Mouse (Mus musculus): ENCODE results near the gene Farsb.

Gene Farsb

DNA sequence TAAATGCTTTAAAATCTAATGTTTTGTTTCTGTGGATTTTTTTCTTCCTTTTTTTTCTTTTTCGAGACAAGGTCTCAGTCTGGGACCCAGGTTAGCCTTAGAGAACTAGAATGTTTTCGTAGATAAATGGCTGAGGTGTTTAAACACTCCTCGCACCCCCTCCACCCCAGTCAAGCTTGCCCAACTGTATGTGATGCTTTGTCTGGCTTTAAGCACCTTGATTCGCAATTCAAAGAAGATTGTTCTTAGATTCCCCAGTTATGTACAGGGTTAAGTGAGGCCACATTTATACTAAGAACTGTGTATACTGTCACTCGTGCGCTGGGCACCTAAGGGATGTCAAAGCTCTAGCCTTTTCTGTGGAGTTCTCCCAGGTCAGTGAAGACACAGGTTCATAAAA, 68.4 kb downstream of the Farsb start:
- no peak for DNase-seq (ENCODE audit: low read depth)

DNA sequence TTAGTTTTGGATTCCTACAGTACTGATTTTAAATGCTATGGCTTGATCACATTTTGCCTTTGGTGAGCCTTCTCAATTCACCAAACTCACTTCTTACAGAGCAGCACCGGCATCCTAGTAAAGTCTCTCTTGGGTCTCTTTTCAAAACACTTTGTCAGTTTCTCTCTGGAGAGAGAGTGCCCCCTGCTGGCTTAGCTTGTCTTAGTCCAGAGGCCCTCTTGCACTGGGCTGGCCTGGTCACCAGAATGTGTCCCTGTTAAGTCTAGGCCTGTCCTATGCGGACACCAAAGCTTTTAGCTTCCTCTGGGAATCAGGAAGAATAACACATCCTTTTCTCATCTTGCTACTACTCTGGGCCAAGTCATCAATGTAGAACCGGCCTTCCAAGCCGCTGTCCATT, 69.1 kb downstream of the Farsb start:
- peak; percentile 37 for DNase-seq (ENCODE audit: low read depth)

DNA sequence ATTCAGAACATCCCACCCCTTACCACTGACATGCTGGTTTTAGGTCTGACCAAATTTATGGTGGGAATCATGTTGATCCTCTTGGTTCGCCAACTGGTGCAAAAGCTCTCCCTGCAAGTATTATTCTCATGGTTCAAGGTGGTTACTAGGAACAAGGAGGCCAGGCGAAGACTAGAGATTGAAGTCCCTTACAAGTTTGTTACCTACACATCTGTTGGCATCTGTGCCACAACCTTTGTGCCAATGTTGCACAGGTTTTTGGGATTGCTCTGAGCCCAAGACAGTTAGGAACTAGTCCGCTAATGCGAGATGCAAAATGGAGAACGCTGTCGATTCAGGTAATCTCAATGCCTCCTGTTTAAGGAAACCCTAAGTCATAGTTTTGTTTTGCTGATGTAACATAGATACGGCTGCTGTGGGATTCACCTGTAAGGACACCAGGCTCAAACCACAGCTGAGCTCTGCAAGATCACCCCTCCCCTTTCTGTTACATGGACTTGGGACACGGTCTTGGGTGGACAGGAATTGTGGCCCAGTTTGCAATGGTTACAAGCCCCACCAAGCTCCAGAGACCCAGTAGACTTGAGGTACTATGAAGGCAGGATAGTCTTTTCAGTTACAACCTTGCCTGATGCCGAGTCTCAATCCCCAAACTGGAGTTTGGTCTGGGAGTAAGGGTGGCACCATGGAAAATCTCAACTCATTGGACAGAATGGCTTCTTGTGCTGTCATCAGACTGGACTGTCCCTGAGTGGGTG, 71.4 kb downstream of the Farsb start:
- DNase-seq (ENCODE audit: low read depth): no peak

DNA sequence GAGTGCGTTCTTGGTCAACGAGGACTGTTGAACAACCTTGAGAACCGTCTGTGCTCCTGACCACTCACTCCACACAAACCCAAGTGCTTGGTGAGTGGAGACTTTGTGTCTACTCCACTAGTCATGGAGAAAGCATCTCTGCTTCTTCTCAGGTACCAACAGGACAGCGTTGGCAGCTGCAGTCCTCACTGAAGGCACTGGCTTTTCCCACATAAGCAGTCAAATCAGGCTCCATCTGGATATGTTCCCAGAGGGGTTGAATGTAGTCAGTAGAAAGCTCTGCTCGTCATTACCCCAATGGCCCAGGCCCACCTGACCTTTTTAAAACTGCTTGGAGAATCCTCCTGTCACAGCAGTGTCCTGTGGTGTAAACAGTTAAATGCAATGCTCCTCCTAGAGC, 74.3 kb downstream of the Farsb start:
- no peak for DNase-seq (ENCODE audit: low read depth)

DNA sequence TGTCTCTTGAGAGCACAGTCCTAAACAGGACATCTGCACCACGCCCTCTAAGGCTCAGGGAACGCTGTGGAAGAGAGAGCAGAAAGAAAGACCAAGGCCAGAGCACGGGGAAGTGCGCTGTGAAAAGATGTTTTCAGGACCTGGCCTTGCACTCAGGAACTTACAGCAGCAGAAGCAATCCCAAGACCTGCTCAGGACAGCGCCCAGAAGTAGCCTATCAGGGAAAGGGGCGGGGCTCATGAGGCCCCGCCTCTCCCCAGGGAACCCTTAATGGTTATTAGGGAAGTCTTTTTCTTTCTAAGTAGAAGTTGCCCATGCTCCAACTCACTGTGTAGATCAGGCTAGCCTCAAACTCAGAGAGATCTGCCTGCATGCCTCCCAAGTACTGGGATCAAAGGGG, 76.0 kb downstream of the Farsb start:
- DNase-seq (ENCODE audit: low read depth): no peak

DNA sequence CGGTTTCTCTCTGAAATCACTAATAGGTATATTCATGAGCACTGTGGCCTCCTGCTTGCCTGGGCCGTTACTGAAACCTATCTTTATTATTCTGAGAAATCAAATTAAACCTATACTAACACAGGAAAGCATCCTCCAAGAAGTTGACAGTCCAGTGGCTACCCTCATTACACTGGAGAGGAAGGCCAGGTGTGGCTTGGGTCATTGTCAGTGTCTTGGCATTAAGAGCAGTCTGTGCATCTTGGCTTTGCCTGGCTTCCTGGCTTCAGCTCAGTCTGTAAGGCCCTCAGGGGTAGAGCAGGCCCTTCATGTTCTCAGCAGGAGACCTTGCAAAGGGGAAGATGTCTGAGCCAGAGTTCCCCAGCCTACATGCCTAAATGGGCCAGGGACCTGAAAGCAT, 79.3 kb downstream of the Farsb start:
- DNase-seq (ENCODE audit: low read depth): no peak

DNA sequence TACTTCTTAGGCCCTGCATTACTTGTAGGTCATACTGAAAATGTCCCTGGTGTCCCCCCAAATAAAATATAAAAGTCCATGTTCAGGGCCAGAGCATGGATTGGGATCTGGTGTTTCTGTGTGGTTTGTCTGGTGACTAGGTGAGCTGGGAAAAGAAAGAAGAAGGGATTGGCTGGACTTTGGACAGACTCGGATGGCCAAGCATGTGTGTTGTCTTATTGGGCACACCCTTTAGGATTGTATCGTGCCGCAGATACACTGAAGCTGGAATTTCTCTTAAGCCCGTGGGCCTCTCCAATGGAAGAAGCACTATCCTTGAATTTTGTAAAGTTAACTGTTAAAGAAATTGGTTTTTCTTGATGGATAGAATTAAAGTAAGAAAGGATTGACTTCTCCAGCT, 87.3 kb downstream of the Farsb start:
- DNase-seq (ENCODE audit: low read depth): no peak

DNA sequence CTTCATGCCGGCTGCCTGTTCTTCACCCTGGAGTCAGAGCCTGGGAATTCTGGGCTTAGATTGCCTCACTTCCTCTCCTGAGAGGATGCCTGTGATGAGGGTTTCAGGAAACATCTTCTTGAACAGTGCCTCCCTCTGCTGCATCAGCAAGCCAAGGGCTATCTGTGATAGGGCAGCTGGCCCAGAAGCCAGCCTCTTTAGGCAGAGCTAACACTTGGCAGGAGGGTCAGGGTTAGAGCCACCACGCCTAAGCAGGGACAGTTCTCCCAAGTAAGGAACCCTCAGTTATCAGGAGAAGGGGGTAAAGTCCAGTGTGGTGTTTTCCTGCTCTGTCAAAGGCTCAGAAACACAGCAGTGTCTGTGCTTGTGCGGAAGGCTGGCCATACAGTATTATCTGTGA, 88.9 kb downstream of the Farsb start:
- DNase-seq (ENCODE audit: low read depth): no peak

DNA sequence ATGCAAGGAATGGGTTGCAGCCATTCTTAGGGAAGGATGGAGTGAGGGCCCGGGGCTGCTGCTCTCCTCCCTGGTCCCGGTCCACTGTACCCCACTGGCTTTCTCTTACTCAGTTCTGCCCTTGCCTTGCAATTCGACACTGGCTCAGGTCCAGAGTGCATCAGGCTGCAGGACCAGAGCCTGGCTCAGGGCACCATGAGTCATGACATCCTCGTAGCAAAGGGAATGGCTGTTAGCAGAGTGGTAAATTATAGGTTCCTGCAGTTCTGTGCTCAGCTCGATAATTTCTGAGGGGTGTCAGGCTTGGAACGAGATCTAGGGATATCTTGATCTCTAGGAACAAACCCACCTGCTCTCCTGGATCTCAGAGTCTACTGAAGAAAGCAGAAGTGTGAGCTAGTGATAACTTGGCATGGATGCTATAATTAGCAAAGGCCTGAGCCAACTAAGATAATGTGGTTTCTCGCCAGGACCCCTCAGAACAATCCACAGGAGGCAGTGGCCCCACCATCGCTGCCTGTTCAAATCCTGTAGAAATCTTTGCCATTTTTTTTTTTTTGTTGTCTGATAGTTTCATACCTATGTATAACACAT, 92.3 kb downstream of the Farsb start:
- no peak for DNase-seq (ENCODE audit: low read depth)

DNA sequence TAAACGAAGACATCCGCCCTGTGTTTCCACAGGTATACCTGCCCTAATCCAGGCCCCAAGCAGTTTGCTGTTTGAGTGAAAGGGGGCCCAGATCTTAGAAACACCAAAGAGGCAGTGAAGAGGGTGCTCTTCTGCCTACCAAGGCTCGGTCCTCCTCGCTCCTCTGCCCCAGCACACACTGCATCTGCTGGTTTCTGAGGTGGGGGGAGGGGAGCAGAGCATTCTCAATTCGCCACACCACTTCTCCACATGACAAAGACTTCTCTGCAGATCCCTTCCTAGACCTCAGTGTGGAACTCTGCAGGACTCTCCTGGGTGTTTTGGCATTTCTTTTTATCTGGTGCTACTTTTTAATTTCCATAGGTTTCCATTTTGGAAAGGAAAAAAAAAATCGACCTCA, 93.0 kb downstream of the Farsb start:
- no peak for DNase-seq (ENCODE audit: low read depth)

DNA sequence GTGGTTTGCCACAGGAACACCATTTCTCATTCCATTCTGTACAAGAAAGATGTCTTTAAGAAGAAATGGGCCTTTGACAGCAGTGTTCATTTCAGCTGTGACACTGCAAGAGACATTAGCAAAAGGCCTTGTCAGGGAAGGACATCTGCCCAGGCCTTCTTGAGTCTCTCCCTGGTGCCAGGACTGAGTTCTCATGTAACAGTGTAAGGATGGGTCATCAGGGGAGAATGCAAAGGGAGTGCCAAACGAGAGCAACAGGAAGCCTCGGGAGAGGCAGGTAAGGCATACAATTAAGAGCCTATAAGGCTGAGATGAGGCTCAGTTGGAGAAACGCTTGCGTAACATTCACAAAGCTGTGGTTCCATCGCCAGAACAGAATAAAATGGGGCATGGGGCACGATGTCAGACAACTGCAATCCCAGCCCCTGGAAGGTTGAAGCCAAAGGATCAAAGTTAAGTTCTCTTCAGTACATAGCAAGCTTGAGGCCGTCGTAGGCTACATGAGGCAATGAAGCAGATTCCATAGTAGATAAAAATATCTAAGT, 93.4 kb downstream of the Farsb start:
- DNase-seq (ENCODE audit: low read depth): no peak

DNA sequence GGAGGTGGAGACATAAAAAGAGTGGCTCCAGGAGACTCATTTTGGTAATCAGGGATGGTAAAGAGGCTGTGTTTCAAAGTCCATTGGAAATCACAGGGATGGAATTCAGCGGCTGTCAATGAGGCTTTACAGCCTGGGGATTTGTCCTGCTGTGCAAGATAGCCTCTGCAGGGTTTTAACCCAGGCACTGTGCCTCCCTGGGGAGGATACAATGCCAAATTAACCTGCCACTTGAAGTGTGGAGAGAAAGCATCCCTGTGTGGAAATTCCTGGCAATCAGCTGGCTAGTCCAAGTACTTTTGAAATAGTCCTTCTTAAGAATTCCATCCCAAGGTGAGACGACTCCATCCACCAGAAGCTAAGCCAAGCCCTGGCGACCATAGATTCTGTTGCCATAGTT, 99.8 kb downstream of the Farsb start:
- DNase-seq (ENCODE audit: low read depth): no peak

DNA sequence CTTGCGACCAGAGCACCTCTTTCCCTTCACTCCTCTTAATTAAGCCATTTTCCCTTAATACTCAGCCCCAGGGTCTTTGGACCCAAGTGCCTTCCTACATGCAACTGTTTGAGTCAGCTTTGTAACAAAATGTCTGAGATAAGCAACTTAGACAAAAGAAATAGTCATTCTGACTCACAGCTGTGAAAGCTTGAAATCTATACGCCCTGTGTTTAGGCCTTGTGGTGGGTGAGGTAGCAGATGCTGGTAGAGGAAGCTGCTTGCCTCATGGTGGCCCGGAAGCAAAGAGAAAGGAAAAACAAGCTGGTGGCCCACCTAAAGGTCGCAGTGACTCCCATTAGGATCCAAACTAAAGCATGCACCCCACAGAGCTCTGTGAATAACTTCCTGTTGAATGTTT, 100.8 kb downstream of the Farsb start:
- no peak for DNase-seq (ENCODE audit: low read depth)

DNA sequence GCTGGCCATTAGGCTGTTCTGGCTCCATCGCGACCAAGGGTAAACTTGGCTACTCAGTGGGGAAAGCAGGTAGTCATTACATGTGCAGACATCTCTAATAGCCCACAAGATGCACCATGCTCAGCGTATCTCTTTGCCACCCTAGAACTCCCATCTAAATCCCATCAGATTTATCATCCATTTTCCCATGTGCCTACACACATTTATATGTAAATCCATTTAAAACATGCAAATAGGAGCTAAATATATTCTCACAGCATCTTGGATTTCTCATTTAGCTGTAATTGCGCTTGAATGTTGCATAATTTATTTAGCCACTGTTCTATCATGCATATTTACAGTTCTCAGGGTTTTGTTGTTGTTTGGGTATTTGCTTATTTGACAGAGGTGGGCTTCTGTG, 107.7 kb downstream of the Farsb start:
- DNase-seq (ENCODE audit: low read depth): no peak

DNA sequence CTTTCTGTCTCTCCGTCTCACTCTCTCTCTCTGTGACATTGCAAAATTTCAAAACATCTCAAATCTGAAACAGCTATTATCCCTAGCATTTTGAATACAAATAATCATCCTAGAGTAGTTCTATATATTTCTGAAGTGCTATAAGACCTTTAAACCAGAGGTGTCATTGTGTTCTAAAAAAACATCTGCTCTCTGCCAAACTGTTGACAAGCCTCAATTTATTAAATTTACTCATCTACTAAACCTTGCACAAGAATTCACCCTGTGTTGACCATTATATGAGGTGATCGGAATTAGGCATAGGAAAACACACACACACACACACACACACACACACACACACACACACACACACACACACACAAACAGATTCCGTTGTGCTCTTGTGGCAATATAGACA, 113.6 kb downstream of the Farsb start:
- DNase-seq (ENCODE audit: low read depth): no peak

DNA sequence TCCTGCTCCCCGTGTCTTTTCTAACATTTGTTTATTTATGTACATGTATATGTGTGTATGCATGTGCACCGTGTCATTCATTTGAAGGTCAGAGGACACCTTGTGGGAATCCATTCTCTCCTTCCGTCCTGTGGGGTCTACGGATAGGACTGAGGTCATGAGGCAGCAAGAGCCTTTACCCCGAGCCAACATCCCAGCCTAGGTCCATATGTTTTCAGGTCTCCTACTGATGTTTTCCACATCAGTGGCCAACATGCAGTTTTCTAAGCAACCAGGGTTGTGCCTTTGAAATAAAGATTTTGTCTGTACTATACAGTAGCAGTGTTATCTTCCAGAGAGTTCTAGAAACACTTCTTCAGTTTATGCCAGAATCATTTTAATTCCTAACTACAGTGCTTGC, 114.9 kb downstream of the Farsb start:
- DNase-seq (ENCODE audit: low read depth): no peak

DNA sequence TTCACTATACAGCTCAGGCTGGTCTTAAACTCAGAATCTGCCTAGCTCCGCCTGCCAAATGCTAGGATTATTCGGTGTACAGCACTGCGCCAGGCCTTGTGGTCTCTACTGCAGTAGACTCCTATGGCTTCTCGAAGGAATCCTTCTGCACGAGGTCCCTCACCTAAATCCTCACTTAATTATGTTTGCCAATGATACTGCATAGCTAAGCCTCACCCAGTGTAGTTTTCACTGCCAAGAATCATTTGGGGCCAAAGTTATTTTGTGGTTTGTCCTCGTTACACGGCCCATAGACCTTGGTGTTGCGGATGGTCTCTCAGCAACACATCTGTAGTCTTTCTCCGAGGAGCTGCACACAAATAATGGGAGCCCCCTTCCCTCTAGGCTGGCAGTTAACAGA, 116.4 kb downstream of the Farsb start:
- no peak for DNase-seq (ENCODE audit: low read depth)

DNA sequence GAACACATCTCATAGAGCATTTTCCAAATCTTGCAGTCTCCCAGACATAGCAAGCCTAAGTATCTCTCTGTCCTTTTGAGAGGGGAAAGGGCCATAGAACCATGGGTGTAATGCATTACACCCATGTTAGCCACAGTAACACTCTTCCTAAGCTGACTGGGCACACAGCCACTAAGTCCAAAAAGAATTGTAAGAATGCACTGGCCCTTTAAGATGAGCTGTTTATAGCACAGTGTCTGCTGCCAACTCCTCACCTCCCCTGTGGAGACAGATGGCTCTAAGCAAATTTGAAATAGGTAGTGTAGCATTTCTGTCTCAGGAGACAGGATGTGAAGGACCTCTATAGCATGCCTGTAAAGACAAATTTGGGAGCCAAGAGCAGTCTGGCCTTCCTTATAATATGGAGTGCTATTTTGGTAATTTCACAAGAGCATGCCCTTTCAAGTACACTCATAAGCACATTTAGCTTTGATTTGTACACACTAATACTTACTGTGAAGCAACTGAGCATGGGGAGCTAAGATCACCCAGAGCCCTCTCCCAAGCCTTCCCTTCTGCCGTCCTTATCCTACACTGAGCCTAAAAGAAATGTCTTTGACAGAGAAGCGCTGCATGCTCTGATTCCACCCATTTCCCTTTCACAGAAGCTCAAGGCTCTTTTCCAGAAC, 117.0 kb downstream of the Farsb start:
- no peak for DNase-seq (ENCODE audit: low read depth)

DNA sequence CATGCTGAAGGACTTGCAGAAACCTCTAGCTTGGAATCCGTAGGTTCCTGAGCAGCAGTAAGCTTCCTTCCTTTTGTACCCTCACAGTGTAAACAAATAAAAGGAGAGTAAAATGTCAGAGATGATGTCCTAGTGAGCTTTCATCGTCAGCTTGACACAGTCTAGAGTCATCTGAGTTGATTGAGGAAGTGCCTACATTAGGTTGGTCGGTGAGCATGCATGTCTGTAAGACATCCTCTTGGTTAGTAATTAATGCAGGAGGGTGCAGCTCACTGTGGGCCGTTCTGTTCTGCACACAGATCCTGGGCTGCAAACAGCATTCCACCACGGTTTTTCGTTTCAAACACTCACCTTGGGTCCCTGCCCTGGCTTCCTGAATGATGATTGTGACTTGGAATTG, 118.6 kb downstream of the Farsb start:
- DNase-seq (ENCODE audit: low read depth): no peak
